Mouse (Mus musculus) heart, embryonic 12.5 days (tissue): ENCODE measurements around the gene Eps8l3. TPM values are rescaled to one million over a fixed set of nuclear protein-coding genes. Genes with fewer than 3 reads are reported as not detected.

Source experiments
- polyA plus RNA-seq: library from polyadenylated mRNA; unstranded; fragments of >200 nt; fragmentation: Nextera tagmentation; extraction: Ambion mirVana; gene quantifications from 2 replicates; pipeline ENCODE4 v1.2.1, GENCODE M21; 2016

The Eps8l3 gene
- polyA plus RNA-seq, 1 experiment from 2014 or later = 0.23 TPM

Other genes starting within 250 kb of the Eps8l3 start
- not detected in 2 replicates for gene Gm10961, start 245.9 kb upstream of the Eps8l3 start, polyA plus RNA-seq
- 43.6 and 44.6 TPM in 2 replicates for gene Strip1, start 245.5 kb upstream of the Eps8l3 start, polyA plus RNA-seq
- 69.3 and 74.0 TPM in 2 replicates for gene Ahcyl1, start 180.7 kb upstream of the Eps8l3 start, polyA plus RNA-seq
- 12.7 and 12.8 TPM in 2 replicates for gene Csf1, start 116.8 kb upstream of the Eps8l3 start, polyA plus RNA-seq
- 118 and 119 TPM in 2 replicates for gene Gstm5, start 18.6 kb downstream of the Eps8l3 start, polyA plus RNA-seq
- 15.1 and 16.5 TPM in 2 replicates for gene Gstm7, start 54.6 kb downstream of the Eps8l3 start, polyA plus RNA-seq
- gene Gstm6, start 66.5 kb downstream of the Eps8l3 start, polyA plus RNA-seq = 9.8 TPM in 2 replicates
- gene Gstm3, start 92.1 kb downstream of the Eps8l3 start, polyA plus RNA-seq = not detected in 2 replicates
- 39.4 and 39.9 TPM in 2 replicates for gene Gstm2, start 109.2 kb downstream of the Eps8l3 start, polyA plus RNA-seq
- gene Gstm1, start 140.7 kb downstream of the Eps8l3 start, polyA plus RNA-seq = 28.2 and 35.6 TPM in 2 replicates
- 13.4 and 13.8 TPM in 2 replicates for gene Gstm4, start 167.7 kb downstream of the Eps8l3 start, polyA plus RNA-seq
- gene Ampd2, start 209.4 kb downstream of the Eps8l3 start, polyA plus RNA-seq = 40.0 and 41.6 TPM in 2 replicates
- 0.54 and 0.98 TPM in 2 replicates for gene Gnat2, start 215.6 kb downstream of the Eps8l3 start, polyA plus RNA-seq